Mouse (Mus musculus) thymus, adult 2 months (tissue): Measurements from ENCODE around the gene Gm6358.
"Not testable (repeated sequence)": the region's sequence is repeated elsewhere in the genome, so short reads cannot be mapped to it uniquely, and the experiment has no call there.

ENCODE experiments used
- CTCF ChIP-seq: fragments of 200-500 bp; IDR thresholded peaks from 2 replicates; pipeline ENCODE4 v1.5.1; 2012; ENCODE audit warnings: mild to moderate bottlenecking, control low read depth, low read length, moderate library complexity, borderline replicate concordance; ENCODE audit not compliant: control insufficient read depth, poor library complexity, insufficient read depth; ENCODE audit errors: extremely low read depth
- POLR2A ChIP-seq: fragments of 200-500 bp; IDR thresholded peaks from 2 replicates; pipeline ENCODE4 v1.6.1; 2012; ENCODE audit warnings: mild to moderate bottlenecking, low read length, control low read depth, moderate library complexity; ENCODE audit not compliant: control insufficient read depth, poor library complexity, insufficient read depth; ENCODE audit errors: extremely low read depth

DNA sequence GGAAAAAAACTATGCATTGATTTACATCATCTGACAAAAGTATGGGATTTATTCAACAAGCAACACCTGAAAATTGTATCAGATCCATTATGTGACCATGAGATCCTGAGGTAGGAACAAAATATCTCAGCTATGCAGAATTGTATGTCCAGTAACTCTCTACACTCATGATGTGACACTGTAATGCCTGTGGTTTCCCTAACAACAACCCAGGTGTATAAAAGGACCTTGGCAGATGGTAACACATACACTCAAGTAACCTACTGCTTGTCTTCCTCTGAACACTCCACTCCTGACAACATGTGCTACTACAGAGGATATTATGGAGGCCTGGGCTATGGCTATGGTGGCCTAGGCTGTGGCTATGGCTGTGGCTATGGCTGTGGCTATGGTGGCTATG lies 28.5 kb downstream of the Gm6358 start, which contains the start of gene Gm7735:
- not testable (repeated sequence) for TF ChIP-seq CTCF, POLR2A
